In the genomic region with DNA sequence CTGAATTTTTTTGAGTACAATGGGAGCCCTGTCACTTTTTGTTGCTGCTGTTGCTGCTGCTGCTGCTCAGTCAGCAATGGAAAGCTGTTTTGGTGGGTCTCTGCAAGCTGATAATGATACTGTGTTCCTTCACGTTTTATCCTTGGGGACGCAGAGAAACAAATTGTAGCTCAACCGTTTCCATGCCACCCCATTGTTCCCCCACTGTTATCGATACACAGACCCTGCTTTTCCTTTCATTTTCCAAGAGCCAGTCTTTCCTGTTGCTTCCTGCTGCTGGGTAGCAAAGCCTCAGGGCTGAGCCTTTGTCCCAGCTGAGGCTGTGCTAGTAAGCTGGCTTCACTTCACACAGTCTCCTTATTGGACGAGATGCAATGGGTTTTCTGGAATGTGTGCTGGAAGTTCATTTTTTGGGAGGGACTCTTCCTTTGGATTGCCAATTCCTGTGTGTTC, we compare ENCODE assay signal across 8 mouse cellular contexts.
A peak's percentile ranks its signal among the peaks of the same experiment; 100 is the strongest.
DNase-seq lines count a peak whose midpoint lies in the region; ATAC-seq and TF ChIP-seq lines count a peak whose summit lies in the region.

No protein-coding gene starts in this region.

- H3K4me3 ChIP-seq in ES-Bruce4 (ENCODE audit: low read depth, low read length) = no peak overlapping the region
- H3K4me3 ChIP-seq in cortical plate, adult 2 months (ENCODE audit: insufficient read depth, low read length) = no peak overlapping the region
- H3K4me3 ChIP-seq in heart, embryonic 11.5 days (ENCODE audit: low read depth, low read length) = no peak overlapping the region
- peak overlapping the region; percentile 37 for H3K4me3 ChIP-seq in midbrain, embryonic 10.5 days

- ATAC-seq in heart, embryonic 11.5 days (replicated peaks; ENCODE audit: insufficient number of reproducible peaks, low FRiP score, low TSS enrichment) = peak; percentile 64; the same call in 1 of the 2 replicates

- H3K4me2 ChIP-seq in heart, embryonic 11.5 days = peak overlapping the region; percentile 41

- H3K9ac ChIP-seq in ES-Bruce4 (ENCODE audit: low read depth, poor library complexity, severe bottlenecking) = no peak overlapping the region
- H3K9ac ChIP-seq in heart, embryonic 11.5 days (ENCODE audit: low read depth, low read length) = peak overlapping the region; percentile 43; the same call in 1 of the 2 replicates

- peaks cover 8% of the 10 kb centered on the region for H3K4me1 ChIP-seq in ES-Bruce4 (ENCODE audit: control insufficient read depth, insufficient read depth, low read length)
- peaks cover 14% of the 10 kb centered on the region for H3K4me1 ChIP-seq in cortical plate, adult 2 months (ENCODE audit: control insufficient read depth, insufficient read depth, low read length)
- H3K4me1 ChIP-seq in heart, embryonic 11.5 days (ENCODE audit: control insufficient read depth, insufficient read depth, low read length) = peaks cover 64% of the 10 kb centered on the region
- H3K4me1 ChIP-seq in midbrain, embryonic 10.5 days = peaks cover 68% of the 10 kb centered on the region

- peak; percentile 32 to 70 for DNase-seq in kidney, postnatal 25 days
- DNase-seq in midbrain, embryonic 10.5 days (ENCODE audit: low spot score) = peak; percentile 70
- no peak for DNase-seq in frontal cortex, postnatal 25 days (ENCODE audit: low spot score in 2 of 2)
- no peak for DNase-seq in MN1 (ENCODE audit: low spot score)
- DNase-seq in cerebellum, adult 9-11 months = no peak

- no peaks in the 10 kb centered on the region for H3K9me3 ChIP-seq in ES-Bruce4 (replicated peaks; ENCODE audit: control insufficient read depth, insufficient read depth, low read length, poor library complexity, severe bottlenecking)
- H3K9me3 ChIP-seq in heart, embryonic 11.5 days (replicated peaks; ENCODE audit: control insufficient read depth, low read length) = no peaks in the 10 kb centered on the region; the same call in 1 of the 2 replicates
- no peaks in the 10 kb centered on the region for H3K9me3 ChIP-seq in midbrain, embryonic 10.5 days (replicated peaks)

- 0 out of 2 replicates have a peak, but pooled peaks have one; percentile 20 for TF ChIP-seq EP300 in ES-Bruce4 (IDR thresholded peaks at IDR 0.05; ENCODE audit: insufficient read depth, low read depth, low read length)

- no peak for TF ChIP-seq CTCF in ES-Bruce4 (IDR thresholded peaks at IDR 0.05; ENCODE audit: low read depth, low read length)
- no peak for TF ChIP-seq CTCF in cortical plate, adult 2 months (IDR thresholded peaks at IDR 0.05; ENCODE audit: extremely low read depth, insufficient read depth, low read length)

- H3K27me3 ChIP-seq in ES-Bruce4 (ENCODE audit: control insufficient read depth, insufficient read depth, low read length, poor library complexity, severe bottlenecking) = no peaks in the 10 kb centered on the region
- no peaks in the 10 kb centered on the region for H3K27me3 ChIP-seq in heart, embryonic 11.5 days (ENCODE audit: control insufficient read depth, insufficient read depth, low read length)
- H3K27me3 ChIP-seq in midbrain, embryonic 10.5 days (ENCODE audit: low read depth, poor library complexity, severe bottlenecking) = no peaks in the 10 kb centered on the region

- no peaks in the 10 kb centered on the region for H3K36me3 ChIP-seq in ES-Bruce4 (ENCODE audit: control insufficient read depth, insufficient read depth, low read length, poor library complexity, severe bottlenecking)
- H3K36me3 ChIP-seq in heart, embryonic 11.5 days (ENCODE audit: control insufficient read depth, insufficient read depth, low read length) = no peaks in the 10 kb centered on the region
- no peaks in the 10 kb centered on the region for H3K36me3 ChIP-seq in midbrain, embryonic 10.5 days

- 20% methylated on average over 5 of the region's 5 CpGs for WGBS in heart, embryonic 11.5 days (ENCODE audit: insufficient replicate concordance)
- 2% methylated on average over 5 of the region's 5 CpGs for WGBS in midbrain, embryonic 10.5 days

- H3K27ac ChIP-seq in ES-Bruce4 (ENCODE audit: insufficient read depth, low read length) = no peak overlapping the region
- H3K27ac ChIP-seq in cortical plate, adult 2 months (ENCODE audit: insufficient read depth, low read length) = peak overlapping the region; percentile 73
- H3K27ac ChIP-seq in heart, embryonic 11.5 days (ENCODE audit: low read depth, low read length) = peak overlapping the region; percentile 60
- peak overlapping the region; percentile 89 for H3K27ac ChIP-seq in midbrain, embryonic 10.5 days (replicated peaks)

- TF ChIP-seq POLR2A in ES-Bruce4 (IDR thresholded peaks at IDR 0.05; ENCODE audit: insufficient read depth, low read length) = no peak
- TF ChIP-seq POLR2A in cortical plate, adult 2 months (IDR thresholded peaks at IDR 0.05; ENCODE audit: extremely low read depth, insufficient read depth, low read length) = 0 out of 2 replicates have a peak, but pooled peaks have one; percentile 12

Comparison
In these comparisons a context has a peak if more than half of its experiments do, and no peak if none do; other contexts are left out.
1. DNase-seq: peak in kidney, postnatal 25 days (2 of 2) and midbrain, embryonic 10.5 days (single experiment); none in frontal cortex, postnatal 25 days (0 of 2), MN1 (single experiment) and cerebellum, adult 9-11 months (single experiment).